ENCODE assay signal across 27 mouse cellular contexts in genomic region chr9:22076223-22076622, GRCm38 (mm10). TPM values are rescaled to one million over a fixed set of nuclear protein-coding genes. Genes with fewer than 3 reads are reported as not detected.
"Had no signal": no experiment of that assay in that cellular context is flagged by ENCODE, and none has a peak within 500 bp of the region (broad histone marks: within the 10 kb centered on the region; RNA-seq: fewer than 3 reads in every experiment).

No protein-coding gene starts in this region.

- H3K4me3 ChIP-seq: kidney, embryonic 15.5 days; limb, embryonic 12.5 days; limb, embryonic 15.5 days; liver, embryonic 12.5 days; liver, embryonic 15.5 days; lung, embryonic 15.5 days; megakaryocyte, embryonic 14.5 days; midbrain, embryonic 10.5 days; midbrain, embryonic 13.5 days had no signal

- H3K27ac ChIP-seq: kidney, embryonic 15.5 days; limb, embryonic 12.5 days; limb, embryonic 15.5 days; liver, embryonic 12.5 days; liver, embryonic 15.5 days; lung, embryonic 15.5 days; midbrain, embryonic 10.5 days; midbrain, embryonic 13.5 days; stomach, postnatal 0 days had no signal

- ATAC-seq: liver, embryonic 12.5 days; midbrain, embryonic 13.5 days; midbrain, embryonic 16.5 days had no signal

- H3K27me3 ChIP-seq: kidney, embryonic 15.5 days; limb, embryonic 12.5 days; limb, embryonic 15.5 days; liver, embryonic 12.5 days; liver, embryonic 15.5 days; lung, embryonic 15.5 days; megakaryocyte, embryonic 14.5 days; midbrain, embryonic 13.5 days had no signal

- H3K9me3 ChIP-seq: kidney, embryonic 15.5 days; limb, embryonic 12.5 days; limb, embryonic 15.5 days; liver, embryonic 12.5 days; liver, embryonic 15.5 days; lung, embryonic 15.5 days; megakaryocyte, embryonic 14.5 days; midbrain, embryonic 10.5 days; midbrain, embryonic 13.5 days had no signal

- H3K4me1 ChIP-seq: limb, embryonic 12.5 days; lung, embryonic 15.5 days had no signal

- DNase-seq: kidney, postnatal 10 days; kidney, postnatal 4 days; left cerebral cortex, postnatal 4 days; lung, adult 18-20 months; lung, postnatal 10 days; lung, postnatal 36 days; right cerebral cortex, adult 18-20 months; right cerebral cortex, postnatal 14 days; right cerebral cortex, postnatal 4 days; thymus, adult 2 months; thymus, postnatal 14 days; thymus, postnatal 4 days had no signal

RNA-seq across cellular contexts. Expression of gene Gm49318, which starts 5.2 kb away (rescaled TPM):
- total RNA-seq: left cerebral cortex, adult 8-10 months; left cerebral cortex, postnatal 4 days had no signal
- polyA plus RNA-seq: kidney, embryonic 15.5 days; limb, embryonic 12.5 days; limb, embryonic 15.5 days; liver, embryonic 12.5 days; liver, embryonic 15.5 days; lung, embryonic 15.5 days; midbrain, embryonic 10.5 days; midbrain, embryonic 13.5 days; midbrain, embryonic 16.5 days; neural tube, embryonic 11.5 days; neural tube, embryonic 14.5 days; stomach, embryonic 14.5 days; stomach, postnatal 0 days; thymus, adult 2 months had no signal
